Mouse (Mus musculus): ENCODE data around the gene Nphs1. TPM values are rescaled to one million over a fixed set of nuclear protein-coding genes. Genes with fewer than 3 reads are reported as not detected.
A peak's percentile ranks its signal among the peaks of the same experiment; 100 is the strongest.
"Not testable (repeated sequence)": the region's sequence is repeated elsewhere in the genome, so short reads cannot be mapped to it uniquely, and the experiment has no call there.

The Nphs1 gene
- polyA plus RNA-seq, 1 experiment = not detected

DNA sequence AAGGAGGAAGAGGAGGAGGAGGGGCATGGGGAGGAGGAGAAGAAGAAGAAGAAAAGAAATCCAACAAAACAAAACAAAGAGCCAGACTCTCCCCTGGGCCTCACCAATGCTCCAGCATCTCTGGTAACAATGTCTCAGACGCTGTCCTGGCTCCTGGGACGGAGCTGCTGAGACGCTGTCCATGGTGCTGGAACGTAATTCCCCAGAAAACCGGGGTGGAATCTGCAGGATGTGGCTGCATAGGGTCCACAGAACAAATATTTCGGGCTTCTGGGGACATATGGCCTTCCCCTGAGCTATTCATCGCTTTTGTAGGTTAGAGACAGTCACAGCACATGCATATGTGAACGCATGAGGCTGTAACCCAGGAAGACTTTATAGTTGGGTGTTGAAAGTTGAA lies 26.1 kb downstream of the Nphs1 start:
- no peak overlapping the region for H3K27ac ChIP-seq (ENCODE audit: insufficient read depth, low read length)
- TF ChIP-seq POLR2A (IDR thresholded peaks at IDR 0.05; ENCODE audit: low read depth, low read length) = no peak
- no peak for TF ChIP-seq CTCF (IDR thresholded peaks at IDR 0.05; ENCODE audit: borderline replicate concordance, insufficient read depth, low read length)
- H3K4me1 ChIP-seq (ENCODE audit: control insufficient read depth, insufficient read depth, low read length) = no peaks in the 10 kb centered on the region
- H3K4me3 ChIP-seq (ENCODE audit: insufficient read depth, low read length) = no peak overlapping the region

DNA sequence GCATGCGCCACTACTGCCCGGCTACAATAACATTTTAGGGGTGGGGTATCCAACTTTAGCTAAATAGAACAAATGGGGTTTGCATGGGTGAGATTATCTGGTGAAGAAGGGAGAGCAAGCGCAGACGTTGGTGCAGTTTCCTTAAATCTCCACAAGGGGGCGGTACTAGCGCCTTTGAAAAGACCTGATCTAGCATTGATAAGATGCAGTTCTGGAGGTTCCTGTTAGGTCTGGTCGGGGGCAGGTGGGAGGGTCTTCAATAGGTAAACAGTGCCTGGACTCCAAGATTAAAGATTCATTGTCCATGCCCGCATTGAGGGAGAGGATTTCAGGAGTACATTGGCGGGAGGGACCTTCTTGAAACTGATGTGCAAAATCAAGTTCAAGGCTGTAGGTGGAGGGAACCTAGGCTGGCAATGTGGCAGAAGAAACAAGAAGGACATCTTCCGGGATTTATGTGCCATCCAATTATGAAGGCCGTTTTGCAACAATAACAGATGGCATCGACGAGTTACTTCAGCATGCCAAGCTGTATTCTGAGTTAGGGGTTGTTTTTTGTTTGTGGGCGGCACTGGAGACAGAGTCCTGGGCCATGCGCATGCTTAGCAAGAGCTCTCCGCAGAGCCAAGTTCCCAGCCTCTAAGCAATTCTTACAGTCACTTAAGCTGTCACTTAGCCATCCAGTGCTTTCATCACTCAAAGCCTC lies 32.3 kb downstream of the Nphs1 start:
- no peaks in the 10 kb centered on the region for H3K4me1 ChIP-seq (ENCODE audit: control insufficient read depth, insufficient read depth, low read length)
- TF ChIP-seq CTCF (IDR thresholded peaks at IDR 0.05; ENCODE audit: borderline replicate concordance, insufficient read depth, low read length) = no peak

DNA sequence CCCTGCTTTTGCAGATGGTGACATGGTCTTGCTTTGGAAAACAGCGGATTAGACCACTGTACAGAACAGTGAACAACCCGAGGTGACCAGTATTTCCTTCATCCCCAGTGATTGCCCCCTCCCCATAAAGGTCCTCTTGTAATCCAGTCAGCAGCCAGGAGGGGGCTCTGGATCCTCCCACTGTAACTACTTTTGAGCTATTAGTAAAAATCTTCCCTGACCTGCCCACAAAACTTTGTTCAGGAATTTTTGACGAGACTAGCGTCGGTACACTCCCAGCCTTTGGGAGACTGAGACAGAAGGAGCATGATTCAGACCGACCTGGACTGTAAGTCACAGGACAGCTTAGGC lies 32.8 kb downstream of the Nphs1 start:
- TF ChIP-seq CTCF (IDR thresholded peaks at IDR 0.05; ENCODE audit: borderline replicate concordance, insufficient read depth, low read length) (no peak), POLR2A (IDR thresholded peaks at IDR 0.05; ENCODE audit: low read depth, low read length) (no peak)
- Histone ChIP-seq H3K4me3 (ENCODE audit: insufficient read depth, low read length) (no peak overlapping the region), H3K4me1 (ENCODE audit: control insufficient read depth, insufficient read depth, low read length) (no peaks in the 10 kb centered on the region), H3K27ac (ENCODE audit: insufficient read depth, low read length) (no peak overlapping the region)

More for the DNA sequence above, 32.3 kb downstream of the Nphs1 start:
- no peak overlapping the region for H3K27ac ChIP-seq (ENCODE audit: insufficient read depth, low read length)
- no peak overlapping the region for H3K4me3 ChIP-seq (ENCODE audit: insufficient read depth, low read length)

DNA sequence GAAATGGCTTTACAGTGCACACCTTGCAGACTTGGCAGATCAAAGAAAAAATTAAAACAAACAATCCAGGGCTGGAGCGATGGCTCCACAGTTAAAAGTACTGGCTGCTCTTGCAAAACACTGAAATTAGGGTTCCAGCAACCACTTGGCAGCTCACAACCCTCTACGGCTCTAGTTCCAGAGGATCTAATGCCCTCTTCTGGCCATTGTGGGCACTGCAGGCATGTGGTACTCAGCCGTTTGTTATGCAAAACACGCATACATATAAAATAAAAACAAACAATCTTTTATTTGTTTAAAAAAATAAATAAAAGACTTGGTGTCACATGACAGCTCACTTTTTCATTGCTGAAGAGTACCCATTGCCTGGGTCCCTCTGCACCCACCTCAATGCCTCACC lies 34.6 kb downstream of the Nphs1 start:
- Histone ChIP-seq H3K4me1 (ENCODE audit: control insufficient read depth, insufficient read depth, low read length) (no peaks in the 10 kb centered on the region), H3K27ac (ENCODE audit: insufficient read depth, low read length) (no peak overlapping the region), H3K4me3 (ENCODE audit: insufficient read depth, low read length) (no peak overlapping the region)
- TF ChIP-seq POLR2A (IDR thresholded peaks at IDR 0.05; ENCODE audit: low read depth, low read length) (no peak), CTCF (IDR thresholded peaks at IDR 0.05; ENCODE audit: borderline replicate concordance, insufficient read depth, low read length) (peak; percentile 63; the same call in 1 of the 2 replicates)

DNA sequence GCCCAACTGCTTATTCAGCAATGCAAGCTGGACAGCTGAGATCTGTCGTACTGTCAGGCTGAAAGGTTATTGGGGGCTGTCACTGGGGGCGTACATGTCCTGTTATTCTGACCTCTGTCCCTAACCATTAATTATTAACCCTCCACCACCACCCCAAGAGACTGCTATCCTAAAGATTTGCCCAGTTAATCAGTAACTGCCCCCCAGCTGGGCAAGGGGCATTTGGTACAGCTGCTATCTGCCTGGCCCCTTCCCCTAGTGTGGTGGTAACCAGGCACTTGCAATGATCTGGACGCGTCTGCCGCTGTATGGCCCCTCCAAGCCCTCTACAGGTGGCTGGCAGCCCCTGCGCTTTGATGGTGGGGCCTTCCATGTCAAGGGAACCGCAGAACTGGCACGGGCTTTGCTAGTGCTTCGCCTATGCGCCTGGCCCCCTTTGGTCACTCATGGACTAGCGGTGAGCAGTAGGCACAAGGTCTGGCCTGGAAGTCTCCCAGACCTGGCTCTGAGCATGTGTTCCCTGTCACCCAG lies 35.4 kb downstream of the Nphs1 start, which contains the start of gene Prodh2:
TSS of gene Prodh2 (plus strand) at position 222 of the 531 bp plus-strand sequence.
- no peaks in the 10 kb centered on the region for H3K4me1 ChIP-seq (ENCODE audit: control insufficient read depth, insufficient read depth, low read length)
- no peak for TF ChIP-seq POLR2A (IDR thresholded peaks at IDR 0.05; ENCODE audit: low read depth, low read length)
- no peak for TF ChIP-seq CTCF (IDR thresholded peaks at IDR 0.05; ENCODE audit: borderline replicate concordance, insufficient read depth, low read length)
- H3K4me3 ChIP-seq (ENCODE audit: insufficient read depth, low read length) = no peak within 1 kb of the TSS

DNA sequence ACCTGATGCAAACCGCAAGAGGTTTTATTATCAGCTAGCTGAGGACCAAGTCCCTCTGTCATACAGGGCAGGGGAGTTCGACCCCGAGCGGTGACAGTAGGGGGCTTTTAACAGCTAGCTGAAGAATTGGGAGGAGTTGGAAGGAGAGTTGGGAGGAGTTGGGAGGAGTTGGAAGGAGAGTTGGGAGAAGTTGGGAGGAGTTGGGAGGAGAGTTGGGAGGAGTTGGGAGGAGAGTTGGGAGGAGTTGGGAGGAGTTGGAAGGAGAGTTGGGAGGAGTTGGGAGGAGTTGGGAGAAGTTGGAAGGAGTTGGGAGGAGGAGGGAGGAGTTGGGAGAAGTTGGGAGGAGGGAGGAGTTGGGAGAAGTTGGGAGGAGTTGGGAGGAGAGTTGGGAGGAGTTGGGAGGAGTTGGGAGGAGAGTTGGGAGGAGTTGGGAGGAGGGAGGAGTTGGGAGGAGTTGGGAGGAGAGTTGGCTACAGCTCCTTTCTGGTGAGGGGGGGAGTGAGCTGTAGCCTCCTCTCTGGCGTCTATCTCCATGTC lies 37.5 kb downstream of the Nphs1 start:
- H3K4me1 ChIP-seq (ENCODE audit: control insufficient read depth, insufficient read depth, low read length); H3K27ac ChIP-seq (ENCODE audit: insufficient read depth, low read length); H3K4me3 ChIP-seq (ENCODE audit: insufficient read depth, low read length): not testable (repeated sequence)

More for the DNA sequence above, 35.4 kb downstream of the Nphs1 start, which contains the start of gene Prodh2:
- H3K27ac ChIP-seq (ENCODE audit: insufficient read depth, low read length) = no peak within 1 kb of the TSS

DNA sequence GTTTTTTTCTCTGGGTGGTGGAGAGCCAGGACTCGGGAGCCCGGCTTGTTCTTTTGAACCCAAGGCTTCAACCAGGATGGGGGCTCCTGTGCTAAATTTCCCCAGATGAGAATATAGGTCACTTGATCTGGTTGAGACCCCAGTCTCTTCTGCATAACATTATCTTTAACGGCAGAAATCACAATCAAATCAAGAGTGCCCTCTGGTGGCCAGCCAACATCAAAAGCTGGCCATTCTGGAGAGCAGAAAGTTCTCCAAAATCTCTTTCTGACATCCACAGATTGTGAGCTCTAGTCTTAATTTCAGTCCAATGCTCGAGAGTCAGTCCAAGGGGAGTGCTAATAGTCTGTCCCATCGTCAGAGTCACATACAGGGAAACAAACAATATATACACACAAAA lies 43.0 kb downstream of the Nphs1 start:
- H3K4me1 ChIP-seq (ENCODE audit: control insufficient read depth, insufficient read depth, low read length); H3K27ac ChIP-seq (ENCODE audit: insufficient read depth, low read length); H3K4me3 ChIP-seq (ENCODE audit: insufficient read depth, low read length): not testable (repeated sequence)

DNA sequence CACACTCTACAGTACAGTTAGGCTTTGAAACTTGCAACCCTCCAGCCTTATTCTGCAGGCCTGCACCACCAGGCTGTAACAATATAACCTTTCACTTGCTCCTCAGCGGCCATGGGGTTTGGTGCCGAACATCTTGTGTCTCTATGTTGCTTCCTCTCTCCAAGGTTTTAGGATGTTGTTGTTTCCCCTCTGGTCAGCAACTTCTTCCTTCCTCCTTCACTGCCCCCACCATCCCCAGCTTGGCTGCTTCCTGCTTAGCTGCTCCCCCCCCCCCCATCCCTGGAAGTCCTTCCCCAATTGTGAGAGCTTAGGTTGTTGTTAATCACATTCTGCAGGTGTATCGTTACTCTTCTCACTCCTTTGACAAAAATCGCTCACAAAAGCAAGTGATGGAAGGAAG lies 49.9 kb downstream of the Nphs1 start:
- Histone ChIP-seq H3K4me1 (ENCODE audit: control insufficient read depth, insufficient read depth, low read length) (no peaks in the 10 kb centered on the region), H3K27ac (ENCODE audit: insufficient read depth, low read length) (no peak overlapping the region)

DNA sequence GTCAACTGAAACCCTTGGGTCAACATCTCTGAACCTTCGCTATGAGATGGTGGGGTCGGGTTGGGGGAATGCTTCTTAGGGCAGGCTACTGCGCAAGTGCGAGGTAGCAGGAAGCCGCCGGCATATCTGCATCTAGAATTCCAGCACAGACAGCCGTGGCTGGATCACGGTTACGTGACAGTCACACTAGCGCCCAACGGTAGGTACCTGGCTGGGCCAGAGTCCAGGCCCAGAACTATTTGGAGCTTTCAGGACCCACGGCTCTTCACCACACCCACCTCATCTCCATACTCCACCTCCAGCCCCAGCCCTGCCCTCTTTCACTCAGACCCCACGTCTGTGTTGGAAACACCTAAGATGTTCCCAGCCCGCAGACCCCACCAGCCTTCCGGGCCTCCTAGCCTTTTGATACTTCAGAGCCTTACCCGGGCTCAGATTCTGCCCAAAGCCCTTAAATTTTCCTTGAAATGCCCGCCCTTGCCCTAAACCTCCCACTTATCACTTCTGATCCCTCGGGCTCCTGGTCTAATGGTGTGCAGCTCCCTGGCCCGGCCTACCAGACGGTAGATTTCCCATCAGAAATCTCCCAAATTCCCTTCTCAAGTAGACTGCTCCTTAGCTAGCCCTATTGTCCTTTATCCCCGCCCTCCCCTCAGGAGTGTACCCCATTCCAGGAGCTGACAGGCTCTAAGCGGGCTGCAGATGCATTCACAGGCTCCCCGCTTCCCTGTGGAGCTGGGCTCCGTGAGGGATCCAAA lies 57.1 kb downstream of the Nphs1 start:
- Histone ChIP-seq H3K4me3 (ENCODE audit: insufficient read depth, low read length) (no peak overlapping the region), H3K4me1 (ENCODE audit: control insufficient read depth, insufficient read depth, low read length) (no peaks in the 10 kb centered on the region), H3K27ac (ENCODE audit: insufficient read depth, low read length) (no peak overlapping the region)
- TF ChIP-seq POLR2A (IDR thresholded peaks at IDR 0.05; ENCODE audit: low read depth, low read length) (no peak), CTCF (IDR thresholded peaks at IDR 0.05; ENCODE audit: borderline replicate concordance, insufficient read depth, low read length) (no peak)

More for the DNA sequence above, 49.9 kb downstream of the Nphs1 start:
- TF ChIP-seq POLR2A (IDR thresholded peaks at IDR 0.05; ENCODE audit: low read depth, low read length) (no peak), CTCF (IDR thresholded peaks at IDR 0.05; ENCODE audit: borderline replicate concordance, insufficient read depth, low read length) (no peak)
- no peak overlapping the region for H3K4me3 ChIP-seq (ENCODE audit: insufficient read depth, low read length)

DNA sequence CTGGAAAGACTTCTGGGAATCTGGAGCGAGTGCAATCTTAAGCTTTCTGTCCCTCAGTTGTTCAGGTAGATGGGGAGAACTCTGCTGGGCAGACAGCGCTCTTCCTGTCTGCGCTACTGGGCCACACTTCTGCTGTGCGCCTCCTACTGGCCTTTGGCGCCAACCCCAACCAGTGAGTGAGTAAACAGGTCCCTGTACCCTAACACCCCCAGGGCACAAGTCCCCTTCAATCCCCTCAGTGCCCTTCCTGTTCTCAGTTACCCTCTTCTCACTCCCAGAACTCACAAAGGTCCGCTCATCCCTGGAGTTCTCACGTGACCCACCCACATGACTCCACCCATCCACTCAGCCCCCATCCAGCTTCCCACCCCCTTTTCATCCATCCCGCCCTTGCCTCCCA lies 60.2 kb downstream of the Nphs1 start:
- no peak overlapping the region for H3K27ac ChIP-seq (ENCODE audit: insufficient read depth, low read length)
- no peak overlapping the region for H3K4me3 ChIP-seq (ENCODE audit: insufficient read depth, low read length)
- no peaks in the 10 kb centered on the region for H3K4me1 ChIP-seq (ENCODE audit: control insufficient read depth, insufficient read depth, low read length)
- TF ChIP-seq CTCF (IDR thresholded peaks at IDR 0.05; ENCODE audit: borderline replicate concordance, insufficient read depth, low read length) (no peak), POLR2A (IDR thresholded peaks at IDR 0.05; ENCODE audit: low read depth, low read length) (no peak)

Measured in embryonic fibroblast, embryonic 13.5 days (primary cell).